In the genomic region with DNA sequence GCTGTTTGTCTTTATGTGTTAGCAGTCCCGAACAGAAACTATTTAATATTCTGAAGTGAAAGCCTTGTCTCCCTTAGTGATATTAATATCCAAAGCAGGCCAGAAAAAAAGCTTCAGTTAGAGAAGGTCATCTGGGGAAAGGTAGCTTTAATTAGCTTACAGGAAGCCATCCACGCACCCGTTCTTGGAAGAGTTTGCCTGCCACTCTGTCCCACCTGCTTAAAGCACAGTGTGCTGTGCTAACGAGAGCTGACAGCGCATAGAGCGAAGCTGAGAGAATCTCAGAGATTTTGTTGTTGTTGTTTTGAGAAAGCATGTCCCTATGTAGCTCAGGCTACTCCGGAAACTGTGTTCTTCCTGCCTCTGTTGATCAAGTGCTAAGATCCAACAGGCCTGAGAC, we compare ENCODE assay signal across 14 mouse cellular contexts.
DNase-seq lines count a peak whose midpoint lies in the region; ATAC-seq and TF ChIP-seq lines count a peak whose summit lies in the region.
"Had no signal": no experiment of that assay in that cellular context is flagged by ENCODE, and none has a peak within 500 bp of the region (broad histone marks: within the 10 kb centered on the region; RNA-seq: fewer than 3 reads in every experiment).

No protein-coding gene starts in this region.

- ATAC-seq in forebrain, embryonic 14.5 days = no peak
- ATAC-seq in forebrain, embryonic 13.5 days = no peak
- ATAC-seq: intestine, postnatal 0 days had no signal

- 0 out of 2 replicates have a peak, but pooled peaks cover 6% of the 10 kb centered on the region for H3K4me1 ChIP-seq in forebrain, embryonic 14.5 days (ENCODE audit: control insufficient read depth, insufficient read depth, low read length)
- H3K4me1 ChIP-seq in forebrain, embryonic 13.5 days = peaks cover 14% of the 10 kb centered on the region

- 52% methylated on average over 7 of the region's 7 CpGs for WGBS in forebrain, embryonic 14.5 days
- 54% methylated on average over 7 of the region's 7 CpGs for WGBS in forebrain, embryonic 13.5 days

- H3K9me3 ChIP-seq in forebrain, embryonic 14.5 days (replicated peaks; ENCODE audit: control insufficient read depth, low read length) = no peaks in the 10 kb centered on the region
- no peaks in the 10 kb centered on the region for H3K9me3 ChIP-seq in forebrain, embryonic 13.5 days (replicated peaks)
- H3K9me3 ChIP-seq: neural tube, embryonic 15.5 days had no signal

- TF ChIP-seq POLR2A in brain, embryonic 14.5 days (IDR thresholded peaks at IDR 0.05; ENCODE audit: borderline replicate concordance, extremely low read depth, insufficient read depth, insufficient read length, poor library complexity, severe bottlenecking) = no peak

- H3K27me3 ChIP-seq in forebrain, embryonic 14.5 days (replicated peaks; ENCODE audit: control insufficient read depth, insufficient read depth, low read length) = no peaks in the 10 kb centered on the region
- H3K27me3 ChIP-seq in forebrain, embryonic 13.5 days = no peaks in the 10 kb centered on the region
- H3K27me3 ChIP-seq: neural tube, embryonic 15.5 days had no signal

- TF ChIP-seq CTCF in brain, embryonic 14.5 days (IDR thresholded peaks at IDR 0.05; ENCODE audit: borderline replicate concordance, extremely low read depth, insufficient read depth, insufficient read length) = no peak

- peak; percentile 13 for DNase-seq in forebrain, embryonic 14.5 days (ENCODE audit: low spot score)
- peak; percentile 12 to 29 for DNase-seq in layer of hippocampus, postnatal 14 days (ENCODE audit: low spot score in 2 of 2)
- DNase-seq in layer of hippocampus, adult 18-20 months (ENCODE audit: low spot score in 2 of 2) = no peak
- DNase-seq in brain, embryonic 14.5 days (ENCODE audit: low read depth) = peak; percentile 59
- peak; percentile 24 for DNase-seq in heart, adult 8-10 months (ENCODE audit: low spot score)
- DNase-seq in lung, postnatal 10 days = no peak
- no peak for DNase-seq in ovary, adult 18-20 months (ENCODE audit: low spot score)
- DNase-seq: adrenal gland, postnatal 14 days; lung, postnatal 36 days; thymus, postnatal 4 days had no signal

- H3K9ac ChIP-seq in forebrain, embryonic 14.5 days (ENCODE audit: low read length) = no peak overlapping the region
- no peak overlapping the region for H3K9ac ChIP-seq in forebrain, embryonic 13.5 days
- H3K9ac ChIP-seq: liver, embryonic 14.5 days; neural tube, embryonic 15.5 days had no signal

- H3K4me2 ChIP-seq in forebrain, embryonic 14.5 days (ENCODE audit: low read length) = no peak overlapping the region
- H3K4me2 ChIP-seq in forebrain, embryonic 13.5 days = no peak overlapping the region
- H3K4me2 ChIP-seq: neural tube, embryonic 15.5 days had no signal

- H3K4me3 ChIP-seq in forebrain, embryonic 14.5 days (ENCODE audit: low read depth, low read length) = no peak overlapping the region
- no peak overlapping the region for H3K4me3 ChIP-seq in forebrain, embryonic 13.5 days
- H3K4me3 ChIP-seq: neural tube, embryonic 15.5 days had no signal

- H3K36me3 ChIP-seq in forebrain, embryonic 14.5 days (ENCODE audit: control insufficient read depth, insufficient read depth, low read length) = no peaks in the 10 kb centered on the region
- no peaks in the 10 kb centered on the region for H3K36me3 ChIP-seq in forebrain, embryonic 13.5 days (ENCODE audit: poor library complexity, severe bottlenecking)
- H3K36me3 ChIP-seq: neural tube, embryonic 15.5 days had no signal

- no peak overlapping the region for H3K27ac ChIP-seq in forebrain, embryonic 14.5 days (ENCODE audit: low read depth, low read length)
- no peak overlapping the region for H3K27ac ChIP-seq in forebrain, embryonic 13.5 days
- H3K27ac ChIP-seq: liver, embryonic 14.5 days; neural tube, embryonic 15.5 days had no signal

Comparison
In these comparisons a context has a peak if more than half of its experiments do, and no peak if none do; other contexts are left out.
1. DNase-seq: peak in forebrain, embryonic 14.5 days (single experiment), layer of hippocampus, postnatal 14 days (2 of 2), brain, embryonic 14.5 days (single experiment) and heart, adult 8-10 months (single experiment); none in layer of hippocampus, adult 18-20 months (0 of 2), lung, postnatal 10 days (single experiment) and ovary, adult 18-20 months (single experiment).